Mouse (Mus musculus) G1E (cell line): Measurements from ENCODE around the gene Cog5.

Experiments used
- CTCF ChIP-seq: IDR thresholded peaks from 2 replicates; pipeline ENCODE4 v1.5.1; 2012; ENCODE audit warnings: low read depth, low read length, inconsistent platforms, mixed read lengths
- GATA1 ChIP-seq: IDR thresholded peaks from 2 replicates; pipeline ENCODE4 v1.6.1; 2012; ENCODE audit warnings: borderline replicate concordance, low read length, inconsistent platforms, mixed read lengths
- GATA2 ChIP-seq: IDR thresholded peaks from 2 replicates; pipeline ENCODE4 v1.6.1; 2012; ENCODE audit warnings: low read depth, low read length, inconsistent platforms, borderline replicate concordance
- POLR2AphosphoS5 ChIP-seq: IDR thresholded peaks from 2 replicates; pipeline ENCODE4 v1.6.1; 2012; ENCODE audit warnings: low read depth, low read length, inconsistent platforms; ENCODE audit not compliant: insufficient replicate concordance
- TAL1 ChIP-seq: conservative IDR thresholded peaks from 2 replicates; pipeline ENCODE4 v1.6.1; 2012; ENCODE audit warnings: low read depth, low read length, inconsistent platforms, mixed read lengths

- TF ChIP-seq CTCF (0 out of 2 replicates have a peak, but pooled peaks have one; percentile 7), TAL1 (no peak), POLR2AphosphoS5 (no peak), GATA1 (no peak), GATA2 (no peak)
Measured at GRCm38 (mm10) chr12:31654965-31655477, 352 bp downstream of the Cog5 start.
